Mouse (Mus musculus) spleen, adult 2 months (tissue): ENCODE results near the gene E2f4.
A peak's percentile ranks its signal among the peaks of the same experiment; 100 is the strongest.

Experiments
- CTCF ChIP-seq: fragments of 200-500 bp; IDR thresholded peaks from 2 replicates; pipeline ENCODE4 v1.5.1; 2011; ENCODE audit warnings: mild to moderate bottlenecking, inconsistent platforms; ENCODE audit not compliant: insufficient read depth, insufficient read length, insufficient replicate concordance; ENCODE audit errors: extremely low read depth
- POLR2A ChIP-seq: fragments of 200-500 bp; IDR thresholded peaks from 2 replicates; pipeline ENCODE4 v1.6.1; 2011; ENCODE audit warnings: low read depth, low read length, inconsistent platforms

- TF ChIP-seq CTCF, result peak; percentile 92
- no peak for TF ChIP-seq POLR2A
These were observed 43.1 kb upstream of the E2f4 start for GRCm38 (mm10) chr8:105254152-105254965.
